Mouse (Mus musculus): ENCODE results near the gene Htr6. TPM values are rescaled to one million over a fixed set of nuclear protein-coding genes. Genes with fewer than 3 reads are reported as not detected.

Gene Htr6
- polyA plus RNA-seq, 1 experiment, result not detected

GRCm38 (mm10) chr4:139042611-139043010, 32.8 kb downstream of the Htr6 start:
- Histone ChIP-seq H3K4me3 (ENCODE audit: insufficient read depth, low read depth, low read length) (no peak overlapping the region), H3K4me1 (ENCODE audit: control insufficient read depth, insufficient read depth, insufficient read length, low read length) (0 out of 2 replicates have a peak, but pooled peaks cover 5% of the 10 kb centered on the region), H3K27ac (replicated peaks; ENCODE audit: low read depth, low read length) (no peak overlapping the region)

DNA sequence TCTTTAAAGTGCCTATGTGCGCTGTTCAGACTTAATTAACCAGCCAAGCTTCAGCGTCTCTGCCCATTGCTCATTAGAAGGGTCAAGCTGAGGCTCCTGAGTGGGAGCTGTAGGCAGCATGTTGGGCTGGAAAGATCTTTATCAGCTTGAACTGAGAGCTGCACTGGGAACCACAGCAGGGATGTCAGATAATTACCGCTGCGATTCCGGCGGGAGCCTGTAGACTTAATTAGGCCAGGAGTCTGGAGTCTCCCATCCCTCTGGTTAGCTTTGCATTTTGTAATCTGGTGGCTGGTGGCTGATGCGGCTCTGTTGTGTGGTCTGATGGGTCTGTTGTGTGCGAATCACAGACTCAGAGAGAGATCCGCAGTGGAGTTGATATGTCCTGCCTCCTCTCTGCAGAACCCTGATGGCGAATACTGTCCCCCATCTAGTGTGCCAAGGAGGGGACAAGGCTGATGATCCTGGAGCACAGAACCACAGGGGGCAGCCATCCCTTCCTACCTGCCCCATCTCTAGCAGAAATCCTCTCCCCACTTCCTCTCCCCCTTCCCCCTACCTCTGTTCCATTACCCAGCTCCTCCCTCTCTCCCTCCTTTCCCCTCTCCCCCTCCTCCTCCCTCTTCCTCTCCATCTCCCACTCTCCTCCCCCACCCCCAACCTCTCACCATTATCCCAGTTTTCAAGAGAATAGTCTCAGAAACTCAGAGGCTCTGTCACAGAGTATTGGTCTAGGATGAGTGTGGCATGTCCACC, 35.1 kb downstream of the Htr6 start:
- Histone ChIP-seq H3K27ac (replicated peaks; ENCODE audit: low read depth, low read length) (no peak overlapping the region), H3K4me3 (ENCODE audit: insufficient read depth, low read depth, low read length) (no peak overlapping the region), H3K4me1 (ENCODE audit: control insufficient read depth, insufficient read depth, insufficient read length, low read length) (0 out of 2 replicates have a peak, but pooled peaks cover 5% of the 10 kb centered on the region)

DNA sequence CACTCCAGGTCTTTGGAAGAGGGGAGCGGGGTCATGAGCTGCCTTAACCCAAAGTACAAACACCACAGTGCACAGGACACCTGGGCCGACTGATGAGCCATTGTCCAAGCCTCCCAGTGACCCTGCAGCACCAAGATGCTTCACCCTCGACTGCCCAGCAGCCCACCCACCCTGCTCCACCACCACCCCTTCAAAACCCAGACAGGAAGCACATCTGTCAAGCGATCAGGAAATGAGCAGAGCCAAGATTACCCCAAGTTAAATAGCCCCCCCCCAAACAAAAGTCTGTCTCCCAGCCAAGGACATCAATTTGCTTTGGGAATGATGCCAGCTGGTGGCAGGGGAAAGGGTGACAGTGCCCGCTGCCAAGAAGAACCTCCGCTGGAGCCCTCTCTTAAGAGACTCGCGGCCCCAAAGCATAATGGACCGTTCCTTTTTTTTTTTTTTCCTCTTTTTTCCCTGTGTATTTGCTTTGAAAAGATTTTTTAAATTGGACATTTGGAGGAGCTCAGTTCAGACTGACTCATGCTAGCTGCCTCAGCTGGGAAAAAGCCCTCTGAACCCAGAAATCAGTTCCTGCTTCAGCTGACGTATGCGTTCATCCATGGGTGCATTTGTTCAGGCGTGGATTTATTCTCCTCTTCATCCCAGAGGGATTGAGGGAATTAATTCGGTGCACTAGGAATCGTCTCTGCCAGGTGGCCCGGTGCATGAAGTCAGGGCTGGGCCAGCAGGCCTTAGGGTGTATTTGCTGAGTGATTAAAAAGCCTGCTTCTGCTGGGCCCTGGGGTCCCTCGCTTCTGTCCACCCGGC, 37.4 kb downstream of the Htr6 start:
- H3K27ac ChIP-seq (replicated peaks; ENCODE audit: low read depth, low read length), result no peak overlapping the region
- H3K4me1 ChIP-seq (ENCODE audit: control insufficient read depth, insufficient read depth, insufficient read length, low read length), result 0 out of 2 replicates have a peak, but pooled peaks cover 5% of the 10 kb centered on the region
- no peak overlapping the region for H3K4me3 ChIP-seq (ENCODE audit: insufficient read depth, low read depth, low read length)

- no peak overlapping the region for H3K27ac ChIP-seq (replicated peaks; ENCODE audit: low read depth, low read length)
- H3K4me3 ChIP-seq (ENCODE audit: insufficient read depth, low read depth, low read length), result no peak overlapping the region
- 0 out of 2 replicates have a peak, but pooled peaks cover 5% of the 10 kb centered on the region for H3K4me1 ChIP-seq (ENCODE audit: control insufficient read depth, insufficient read depth, insufficient read length, low read length)
These were observed 39.6 kb downstream of the Htr6 start for GRCm38 (mm10) chr4:139035799-139036198.

DNA sequence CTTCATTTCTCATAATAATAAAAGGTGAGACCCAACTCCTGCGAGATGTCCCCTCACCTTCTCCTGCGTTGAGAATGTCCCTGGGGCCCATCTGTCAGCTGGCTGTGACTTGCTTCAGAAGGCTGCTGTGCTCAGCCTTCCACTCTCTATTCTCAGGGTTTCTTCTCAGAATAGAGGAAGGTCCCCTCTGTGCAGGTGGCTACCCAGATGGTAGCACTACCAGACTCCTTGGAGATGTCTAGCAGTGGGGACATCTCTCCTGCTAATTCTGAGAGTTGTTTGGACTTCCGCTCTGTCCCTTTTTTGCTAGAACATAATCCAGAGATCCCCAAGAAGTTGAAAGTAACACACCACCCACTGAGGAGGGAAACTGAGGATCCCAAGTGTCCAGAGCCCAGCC, 40.4 kb downstream of the Htr6 start:
- Histone ChIP-seq H3K4me1 (ENCODE audit: control insufficient read depth, insufficient read depth, insufficient read length, low read length) (0 out of 2 replicates have a peak, but pooled peaks cover 5% of the 10 kb centered on the region), H3K4me3 (ENCODE audit: insufficient read depth, low read depth, low read length) (no peak overlapping the region), H3K27ac (replicated peaks; ENCODE audit: low read depth, low read length) (no peak overlapping the region)

GRCm38 (mm10) chr4:139034540-139034939, 40.8 kb downstream of the Htr6 start:
- Histone ChIP-seq H3K4me1 (ENCODE audit: control insufficient read depth, insufficient read depth, insufficient read length, low read length) (0 out of 2 replicates have a peak, but pooled peaks cover 5% of the 10 kb centered on the region), H3K4me3 (ENCODE audit: insufficient read depth, low read depth, low read length) (no peak overlapping the region), H3K27ac (replicated peaks; ENCODE audit: low read depth, low read length) (no peak overlapping the region)

- H3K4me3 ChIP-seq (ENCODE audit: insufficient read depth, low read depth, low read length), result no peak overlapping the region
- 0 out of 2 replicates have a peak, but pooled peaks cover 5% of the 10 kb centered on the region for H3K4me1 ChIP-seq (ENCODE audit: control insufficient read depth, insufficient read depth, insufficient read length, low read length)
- no peak overlapping the region for H3K27ac ChIP-seq (replicated peaks; ENCODE audit: low read depth, low read length)
These were observed 41.4 kb downstream of the Htr6 start for GRCm38 (mm10) chr4:139034010-139034367.

GRCm38 (mm10) chr4:139033263-139034009, 41.9 kb downstream of the Htr6 start:
- H3K4me1 ChIP-seq (ENCODE audit: control insufficient read depth, insufficient read depth, insufficient read length, low read length), result 0 out of 2 replicates have a peak, but pooled peaks cover 4% of the 10 kb centered on the region
- no peak overlapping the region for H3K27ac ChIP-seq (replicated peaks; ENCODE audit: low read depth, low read length)
- no peak overlapping the region for H3K4me3 ChIP-seq (ENCODE audit: insufficient read depth, low read depth, low read length)

GRCm38 (mm10) chr4:139032521-139032920, 42.8 kb downstream of the Htr6 start:
- H3K27ac ChIP-seq (replicated peaks; ENCODE audit: low read depth, low read length), result no peak overlapping the region
- H3K4me1 ChIP-seq (ENCODE audit: control insufficient read depth, insufficient read depth, insufficient read length, low read length), result no peaks in the 10 kb centered on the region
- H3K4me3 ChIP-seq (ENCODE audit: insufficient read depth, low read depth, low read length), result no peak overlapping the region

- no peaks in the 10 kb centered on the region for H3K4me1 ChIP-seq (ENCODE audit: control insufficient read depth, insufficient read depth, insufficient read length, low read length)
- no peak overlapping the region for H3K4me3 ChIP-seq (ENCODE audit: insufficient read depth, low read depth, low read length)
- H3K27ac ChIP-seq (replicated peaks; ENCODE audit: low read depth, low read length), result no peak overlapping the region
These were observed 44.7 kb downstream of the Htr6 start for GRCm38 (mm10) chr4:139030675-139031074.

- no peak overlapping the region for H3K27ac ChIP-seq (replicated peaks; ENCODE audit: low read depth, low read length)
- H3K4me3 ChIP-seq (ENCODE audit: insufficient read depth, low read depth, low read length), result no peak overlapping the region
- H3K4me1 ChIP-seq (ENCODE audit: control insufficient read depth, insufficient read depth, insufficient read length, low read length), result no peaks in the 10 kb centered on the region
These were observed 51.0 kb downstream of the Htr6 start for GRCm38 (mm10) chr4:139024379-139024778.

GRCm38 (mm10) chr4:139020385-139020784, 55.0 kb downstream of the Htr6 start:
- H3K4me3 ChIP-seq (ENCODE audit: insufficient read depth, low read depth, low read length), result no peak overlapping the region
- no peak overlapping the region for H3K27ac ChIP-seq (replicated peaks; ENCODE audit: low read depth, low read length)
- no peaks in the 10 kb centered on the region for H3K4me1 ChIP-seq (ENCODE audit: control insufficient read depth, insufficient read depth, insufficient read length, low read length)

- Histone ChIP-seq H3K4me3 (ENCODE audit: insufficient read depth, low read depth, low read length) (no peak overlapping the region), H3K4me1 (ENCODE audit: control insufficient read depth, insufficient read depth, insufficient read length, low read length) (no peaks in the 10 kb centered on the region), H3K27ac (replicated peaks; ENCODE audit: low read depth, low read length) (no peak overlapping the region)
These were observed 56.0 kb downstream of the Htr6 start for GRCm38 (mm10) chr4:139019413-139019812.

DNA sequence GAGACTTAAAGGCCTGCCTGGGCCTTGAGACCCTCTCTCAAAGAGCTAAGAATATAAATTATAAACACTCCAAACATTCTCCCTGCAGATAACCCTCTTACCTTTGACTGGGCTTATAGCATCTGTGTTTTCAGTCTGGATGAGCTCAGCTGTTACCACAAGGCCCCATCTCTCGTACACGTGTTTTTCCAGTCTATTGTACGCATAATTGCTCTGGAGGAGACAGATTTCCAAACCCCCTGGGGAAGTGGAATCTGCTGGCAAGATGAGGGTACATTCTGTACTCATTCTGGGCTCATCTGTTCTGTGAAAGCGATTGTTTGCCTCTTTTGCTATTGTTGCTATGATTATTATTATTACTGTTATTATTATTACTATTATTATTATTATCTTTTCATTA, 56.4 kb downstream of the Htr6 start:
- Histone ChIP-seq H3K4me3 (ENCODE audit: insufficient read depth, low read depth, low read length) (no peak overlapping the region), H3K4me1 (ENCODE audit: control insufficient read depth, insufficient read depth, insufficient read length, low read length) (no peaks in the 10 kb centered on the region), H3K27ac (replicated peaks; ENCODE audit: low read depth, low read length) (no peak overlapping the region)

GRCm38 (mm10) chr4:139018388-139018787, 57.0 kb downstream of the Htr6 start:
- no peak overlapping the region for H3K4me3 ChIP-seq (ENCODE audit: insufficient read depth, low read depth, low read length)
- no peak overlapping the region for H3K27ac ChIP-seq (replicated peaks; ENCODE audit: low read depth, low read length)
- no peaks in the 10 kb centered on the region for H3K4me1 ChIP-seq (ENCODE audit: control insufficient read depth, insufficient read depth, insufficient read length, low read length)
